ENCODE assay signal across 36 mouse cellular contexts in genomic region chr10:96131112-96131511, GRCm38 (mm10). TPM values are rescaled to one million over a fixed set of nuclear protein-coding genes. Genes with fewer than 3 reads are reported as not detected.
DNase-seq lines count a peak whose midpoint lies in the region; ATAC-seq and TF ChIP-seq lines count a peak whose summit lies in the region.
"Had no signal": no experiment of that assay in that cellular context is flagged by ENCODE, and none has a peak within 500 bp of the region (broad histone marks: within the 10 kb centered on the region; RNA-seq: fewer than 3 reads in every experiment).

No protein-coding gene starts in this region.

- no peaks in the 10 kb centered on the region for H3K4me1 ChIP-seq in liver, adult 2 months (ENCODE audit: control insufficient read depth, insufficient read depth, low read length)
- H3K4me1 ChIP-seq in liver, embryonic 11.5 days (replicated peaks; ENCODE audit: control insufficient read depth, insufficient read depth, low read length) = no peaks in the 10 kb centered on the region
- H3K4me1 ChIP-seq in midbrain, embryonic 11.5 days (ENCODE audit: control insufficient read depth, insufficient read depth, low read length) = no peaks in the 10 kb centered on the region
- H3K4me1 ChIP-seq: heart, embryonic 10.5 days; hindbrain, embryonic 12.5 days; hindbrain, embryonic 15.5 days had no signal

- no peak overlapping the region for H3K9ac ChIP-seq in liver, adult 2 months (ENCODE audit: low read depth, low read length)
- H3K9ac ChIP-seq in liver, embryonic 11.5 days (ENCODE audit: low read depth, low read length) = no peak overlapping the region
- no peak overlapping the region for H3K9ac ChIP-seq in midbrain, embryonic 11.5 days (ENCODE audit: low read length)
- H3K9ac ChIP-seq: embryonic facial prominence, embryonic 12.5 days; embryonic facial prominence, embryonic 15.5 days; forebrain, postnatal 0 days; heart, embryonic 13.5 days; hindbrain, embryonic 12.5 days; hindbrain, embryonic 15.5 days had no signal

- DNase-seq in liver, adult 2 months (ENCODE audit: extremely low read depth, low read depth, low spot score) = peak; percentile 2
- DNase-seq in liver, embryonic 11.5 days (ENCODE audit: low spot score) = no peak
- peak; percentile 47 for DNase-seq in naive thymus-derived CD4-positive, alpha-beta T cell, adult 2 months (ENCODE audit: low read depth)
- DNase-seq in frontal cortex, postnatal 10 days (ENCODE audit: low spot score in 2 of 2) = no peak
- no peak for DNase-seq in midbrain, embryonic 11.5 days (ENCODE audit: low spot score, missing footprints)
- DNase-seq: adrenal gland, adult 2 months; adrenal gland, postnatal 14 days; B cell, adult 2 months; cerebellum, adult 11 months; cerebellum, adult 2 months; cerebellum, adult 9-11 months; cerebellum, postnatal 25 days; forebrain, postnatal 0 days; gastrocnemius, postnatal 25 days; heart, adult 2 months; heart, postnatal 14 days had no signal

- TF ChIP-seq CTCF in liver, adult 2 months (IDR thresholded peaks at IDR 0.05; ENCODE audit: low read depth, low read length) = no peak

- no peak overlapping the region for H3K4me3 ChIP-seq in liver, adult 2 months (ENCODE audit: insufficient read depth, low read depth, low read length)
- no peak overlapping the region for H3K4me3 ChIP-seq in liver, embryonic 11.5 days (ENCODE audit: low read depth, low read length)
- H3K4me3 ChIP-seq in midbrain, embryonic 11.5 days (ENCODE audit: low read depth, low read length) = no peak overlapping the region
- H3K4me3 ChIP-seq: embryonic facial prominence, embryonic 12.5 days; embryonic facial prominence, embryonic 15.5 days; heart, adult 2 months; heart, embryonic 10.5 days; heart, embryonic 13.5 days; hindbrain, embryonic 12.5 days; hindbrain, embryonic 15.5 days had no signal

- no peak overlapping the region for H3K4me2 ChIP-seq in liver, embryonic 11.5 days
- no peak overlapping the region for H3K4me2 ChIP-seq in midbrain, embryonic 11.5 days
- H3K4me2 ChIP-seq: embryonic facial prominence, embryonic 12.5 days; embryonic facial prominence, embryonic 15.5 days; heart, embryonic 13.5 days; hindbrain, embryonic 12.5 days; hindbrain, embryonic 15.5 days had no signal

- no peak for ATAC-seq in liver, embryonic 11.5 days (replicated peaks; ENCODE audit: low FRiP score)
- peak; percentile 64 for ATAC-seq in activated CD4-positive, CD25-positive, alpha-beta regulatory T cell, adult 4 months
- ATAC-seq in megakaryocyte, adult 5-6 weeks (ENCODE audit: poor library complexity, severe bottlenecking) = no peak
- ATAC-seq in midbrain, embryonic 11.5 days (ENCODE audit: low FRiP score) = no peak
- ATAC-seq: forebrain, embryonic 14.5 days; forebrain, postnatal 0 days; Patski had no signal

- no peaks in the 10 kb centered on the region for H3K9me3 ChIP-seq in liver, embryonic 11.5 days (ENCODE audit: control insufficient read depth, low read length)
- no peaks in the 10 kb centered on the region for H3K9me3 ChIP-seq in midbrain, embryonic 11.5 days (ENCODE audit: control insufficient read depth, low read length)
- H3K9me3 ChIP-seq: embryonic facial prominence, embryonic 12.5 days; embryonic facial prominence, embryonic 15.5 days; heart, embryonic 10.5 days; heart, embryonic 13.5 days; hindbrain, embryonic 12.5 days; hindbrain, embryonic 15.5 days had no signal

- H3K36me3 ChIP-seq in liver, adult 2 months (ENCODE audit: control insufficient read depth, insufficient read depth, low read length) = no peaks in the 10 kb centered on the region
- H3K36me3 ChIP-seq in liver, embryonic 11.5 days (ENCODE audit: control insufficient read depth, insufficient read depth, low read length) = no peaks in the 10 kb centered on the region
- no peaks in the 10 kb centered on the region for H3K36me3 ChIP-seq in midbrain, embryonic 11.5 days (ENCODE audit: control insufficient read depth, insufficient read depth, low read length)
- H3K36me3 ChIP-seq: embryonic facial prominence, embryonic 12.5 days; embryonic facial prominence, embryonic 15.5 days; G1E; heart, embryonic 10.5 days; heart, embryonic 13.5 days; hindbrain, embryonic 12.5 days; hindbrain, embryonic 15.5 days had no signal

- no peaks in the 10 kb centered on the region for H3K79me2 ChIP-seq in liver, adult 2 months (ENCODE audit: control insufficient read depth, insufficient read depth, low read length)

- 90% methylated on average over 6 of the region's 6 CpGs for WGBS in liver, adult 2 months
- WGBS in liver, embryonic 11.5 days = 90% methylated on average over 6 of the region's 6 CpGs
- WGBS in midbrain, embryonic 11.5 days = 95% methylated on average over 6 of the region's 6 CpGs

- no peaks in the 10 kb centered on the region for H3K27me3 ChIP-seq in liver, adult 2 months (ENCODE audit: control insufficient read depth, insufficient read depth, low read length)
- H3K27me3 ChIP-seq in liver, embryonic 11.5 days (replicated peaks; ENCODE audit: control insufficient read depth, insufficient read depth, low read length) = no peaks in the 10 kb centered on the region
- no peaks in the 10 kb centered on the region for H3K27me3 ChIP-seq in midbrain, embryonic 11.5 days (ENCODE audit: control insufficient read depth, insufficient read depth, low read length)
- H3K27me3 ChIP-seq: CH12.LX; embryonic facial prominence, embryonic 12.5 days; embryonic facial prominence, embryonic 15.5 days; heart, embryonic 13.5 days; hindbrain, embryonic 12.5 days; hindbrain, embryonic 15.5 days; Patski had no signal

- H3K27ac ChIP-seq in liver, adult 2 months (replicated peaks; ENCODE audit: insufficient read depth, low read depth, low read length) = no peak overlapping the region
- no peak overlapping the region for H3K27ac ChIP-seq in liver, embryonic 11.5 days (ENCODE audit: low read depth, low read length)
- H3K27ac ChIP-seq in midbrain, embryonic 11.5 days (ENCODE audit: low read depth, low read length) = no peak overlapping the region
- H3K27ac ChIP-seq: embryonic facial prominence, embryonic 12.5 days; embryonic facial prominence, embryonic 15.5 days; heart, adult 2 months; heart, embryonic 10.5 days; heart, embryonic 13.5 days; hindbrain, embryonic 12.5 days; hindbrain, embryonic 15.5 days had no signal

- no peak for TF ChIP-seq POLR2A in liver, adult 2 months (IDR thresholded peaks at IDR 0.05; ENCODE audit: extremely low read depth, insufficient read depth, low read length)

RNA-seq across cellular contexts. Expression of gene Gm5426, which starts 5.3 kb away (rescaled TPM):
- not detected in 2 replicates for total RNA-seq in liver, adult 2 months (2014; rRNA removed)
- polyA plus RNA-seq in liver, adult 2 months (2012; rRNA removed) = not detected in 2 replicates
- not detected in 2 replicates for polyA plus RNA-seq in liver, embryonic 11.5 days (2014; fragmentation: Nextera tagmentation; extraction: Ambion mirVana)
- 1 to 10 TPM in 1 of 2 experiments, not detected in 1; 1.5 TPM for polyA plus RNA-seq in activated CD4-positive, CD25-positive, alpha-beta regulatory T cell, adult 4 months (2017; shearing (Covaris generic))
- total RNA-seq in megakaryocyte, adult 5-6 weeks (2015) = not detected in 2 replicates
- total RNA-seq in megakaryocyte, adult 5-6 weeks (2017) = not detected in 2 replicates
- polyA plus RNA-seq in midbrain, embryonic 11.5 days (2014; fragmentation: Nextera tagmentation; extraction: Ambion mirVana) = not detected in 2 replicates
- total RNA-seq: adrenal gland, adult 2 months; adrenal gland, postnatal 14 days; adrenal gland, postnatal 4 days; CH12.LX; common myeloid progenitor, adult 5-6 weeks; forebrain, postnatal 0 days; G1E; gastrocnemius, adult 8-10 months; gastrocnemius, postnatal 25 days; heart, adult 2 months; heart, postnatal 14 days; hematopoietic stem cell, adult 5-6 weeks had no signal
- polyA plus RNA-seq: adrenal gland, adult 2 months; cerebellum, adult 2 months; embryonic facial prominence, embryonic 12.5 days; embryonic facial prominence, embryonic 15.5 days; forebrain, embryonic 11.5 days; forebrain, embryonic 14.5 days; forebrain, postnatal 0 days; frontal cortex, adult 2 months; G1E; gonadal fat pad, adult 2 months; heart, adult 2 months; heart, embryonic 10.5 days; heart, embryonic 13.5 days; heart, embryonic 16.5 days; hindbrain, embryonic 12.5 days; hindbrain, embryonic 15.5 days; Patski had no signal

Comparison
In these comparisons a context has a peak if more than half of its experiments do, and no peak if none do; other contexts are left out.
1. DNase-seq: peak in liver, adult 2 months (single experiment) and naive thymus-derived CD4-positive, alpha-beta T cell, adult 2 months (single experiment); none in liver, embryonic 11.5 days (single experiment), frontal cortex, postnatal 10 days (0 of 2) and midbrain, embryonic 11.5 days (single experiment).